Mouse (Mus musculus): ENCODE data around the gene Slc22a19. TPM values are rescaled to one million over a fixed set of nuclear protein-coding genes. Genes with fewer than 3 reads are reported as not detected.

Slc22a19 gene
- polyA plus RNA-seq, 1 experiment from 2014 or later, result not detected

- Histone ChIP-seq H3K4me2 (ENCODE audit: low read depth, low read length) (no peak overlapping the region), H3K9me3 (ENCODE audit: control insufficient read depth, low read length) (no peaks in the 10 kb centered on the region), H3K4me1 (ENCODE audit: control insufficient read depth, insufficient read depth, low read length) (no peaks in the 10 kb centered on the region), H3K9ac (ENCODE audit: low read depth, low read length) (no peak overlapping the region), H3K36me3 (ENCODE audit: control insufficient read depth, insufficient read depth, low read length) (no peaks in the 10 kb centered on the region), H3K27me3 (replicated peaks; ENCODE audit: control insufficient read depth, insufficient read depth, low read length) (no peaks in the 10 kb centered on the region), H3K4me3 (ENCODE audit: low read depth, low read length) (no peak overlapping the region), H3K27ac (replicated peaks; ENCODE audit: low read depth, low read length) (no peak overlapping the region)
- DNase-seq (ENCODE audit: low spot score) (no peak), ATAC-seq (ENCODE audit: low read depth) (no peak)
Observed at GRCm38 (mm10) chr19:7633021-7633420, 78.1 kb downstream of the Slc22a19 start.

Other genes starting within 250 kb of the Slc22a19 start
- 132 and 136 TPM in 2 replicates for gene Rtn3, start 228.0 kb downstream of the Slc22a19 start, polyA plus RNA-seq (2014; fragmentation: Nextera tagmentation; extraction: Ambion mirVana)
- gene Atl3, start 217.3 kb downstream of the Slc22a19 start, polyA plus RNA-seq (2014; fragmentation: Nextera tagmentation; extraction: Ambion mirVana), result 19.3 and 19.4 TPM in 2 replicates
- 15.9 and 18.1 TPM in 2 replicates for gene Pla2g16, start 153.9 kb downstream of the Slc22a19 start, polyA plus RNA-seq (2014; fragmentation: Nextera tagmentation; extraction: Ambion mirVana)
- gene Lgals12, start 104.1 kb downstream of the Slc22a19 start, polyA plus RNA-seq (2014; fragmentation: Nextera tagmentation; extraction: Ambion mirVana), result 1.0 and 2.1 TPM in 2 replicates
- gene Hrasls5, start 98.8 kb downstream of the Slc22a19 start, polyA plus RNA-seq (2014; fragmentation: Nextera tagmentation; extraction: Ambion mirVana), result 0.38 TPM in 1 of 2 replicates, not detected in the other
- not detected in 2 replicates for gene Slc22a26, start 91.4 kb upstream of the Slc22a19 start, polyA plus RNA-seq (2014; fragmentation: Nextera tagmentation; extraction: Ambion mirVana)

Data from embryonic facial prominence, embryonic 14.5 days (tissue).